Mouse (Mus musculus) urinary bladder, postnatal 14 days (tissue): ENCODE data around the gene Camta1.

Experiments used
- DNase-seq: peaks from one replicate; pipeline ENCODE4 v3.0.0; 2021; ENCODE audit warnings: low spot score

The Camta1 gene

GRCm38 (mm10) chr4:151316428-151316827, 545.2 kb downstream of the Camta1 start:
- DNase-seq: no peak

- DNase-seq: no peak
Observed at GRCm38 (mm10) chr4:151315726-151316125, 546.0 kb downstream of the Camta1 start.

- no peak for DNase-seq
Observed at GRCm38 (mm10) chr4:151310773-151311172, 550.9 kb downstream of the Camta1 start.

GRCm38 (mm10) chr4:151310056-151310685, 551.5 kb downstream of the Camta1 start:
- DNase-seq: no peak

GRCm38 (mm10) chr4:151306890-151307289, 554.8 kb downstream of the Camta1 start:
- peak; percentile 25 for DNase-seq

GRCm38 (mm10) chr4:151306311-151306765, 555.3 kb downstream of the Camta1 start:
- DNase-seq: no peak

- no peak for DNase-seq
Observed at GRCm38 (mm10) chr4:151305761-151306160, 555.9 kb downstream of the Camta1 start.

- DNase-seq: no peak
Observed at GRCm38 (mm10) chr4:151303931-151304330, 557.7 kb downstream of the Camta1 start.

GRCm38 (mm10) chr4:151303436-151303835, 558.2 kb downstream of the Camta1 start:
- no peak for DNase-seq

GRCm38 (mm10) chr4:151302195-151303126, 559.2 kb downstream of the Camta1 start:
- DNase-seq: peak; percentile 35

- no peak for DNase-seq
Observed at GRCm38 (mm10) chr4:151301337-151301736, 560.3 kb downstream of the Camta1 start.

- no peak for DNase-seq
Observed at GRCm38 (mm10) chr4:151300706-151301105, 561.0 kb downstream of the Camta1 start.

- DNase-seq: no peak
Observed at GRCm38 (mm10) chr4:151295515-151296203, 566.0 kb downstream of the Camta1 start.

- DNase-seq: peak; percentile 50
Observed at GRCm38 (mm10) chr4:151288893-151289585, 572.6 kb downstream of the Camta1 start.

GRCm38 (mm10) chr4:151285905-151286445, 575.7 kb downstream of the Camta1 start:
- DNase-seq: no peak

GRCm38 (mm10) chr4:151285432-151285831, 576.2 kb downstream of the Camta1 start:
- no peak for DNase-seq

GRCm38 (mm10) chr4:151283092-151283741, 578.5 kb downstream of the Camta1 start:
- DNase-seq: peak; percentile 57

GRCm38 (mm10) chr4:151282103-151282502, 579.6 kb downstream of the Camta1 start:
- no peak for DNase-seq

- DNase-seq: peak; percentile 20
Observed at GRCm38 (mm10) chr4:151275292-151275691, 586.4 kb downstream of the Camta1 start.

- no peak for DNase-seq
Observed at GRCm38 (mm10) chr4:151263786-151264414, 597.8 kb downstream of the Camta1 start.

GRCm38 (mm10) chr4:151263052-151263451, 598.6 kb downstream of the Camta1 start:
- DNase-seq: no peak
